Mouse (Mus musculus) neural tube, embryonic 15.5 days (tissue): Measurements from ENCODE around the gene Akap5. TPM values are rescaled to one million over a fixed set of nuclear protein-coding genes. Genes with fewer than 3 reads are reported as not detected.

Experiments used
- ATAC-seq: fragments of 200-750 bp; cut with Nextera tagmentation; 2 replicates; pipeline ENCODE4 v1.8.0; 2017; ENCODE audit warnings: mild to moderate bottlenecking, moderate TSS enrichment, moderate library complexity; ENCODE audit not compliant: low FRiP score
- H3K27ac ChIP-seq: fragments of 300-500 bp; sonication (generic); replicated peaks from 2 replicates; pipeline ENCODE4 v1.5.1; 2015; ENCODE audit warnings: mild to moderate bottlenecking, inconsistent platforms
- H3K27me3 ChIP-seq: fragments of 300-500 bp; sonication (generic); replicated peaks from 2 replicates; pipeline ENCODE4 v1.6.1; 2015; ENCODE audit warnings: inconsistent platforms
- H3K36me3 ChIP-seq: fragments of 300-500 bp; sonication (generic); 2 replicates; pipeline ENCODE4 v1.6.1; 2015; ENCODE audit warnings: inconsistent platforms
- H3K4me1 ChIP-seq: fragments of 300-500 bp; sonication (generic); 2 replicates; pipeline ENCODE4 v1.6.1; 2015; ENCODE audit warnings: inconsistent platforms
- H3K4me2 ChIP-seq: fragments of 300-500 bp; sonication (generic); 2 replicates; pipeline ENCODE4 v1.6.1; 2015; ENCODE audit warnings: inconsistent platforms, mild to moderate bottlenecking, moderate library complexity
- H3K4me3 ChIP-seq: fragments of 300-500 bp; sonication (generic); replicated peaks from 2 replicates; pipeline ENCODE4 v1.5.1; 2015; ENCODE audit warnings: mild to moderate bottlenecking, inconsistent platforms
- H3K9ac ChIP-seq: fragments of 300-500 bp; sonication (generic); replicated peaks from 2 replicates; pipeline ENCODE4 v1.6.1; 2015; ENCODE audit warnings: mild to moderate bottlenecking, inconsistent platforms
- H3K9me3 ChIP-seq: fragments of 300-500 bp; sonication (generic); replicated peaks from 2 replicates; pipeline ENCODE4 v1.6.1; 2016; ENCODE audit warnings: inconsistent platforms
- whole genome bisulfite sequencing: fragments of 180-500 bp; shearing (Covaris S2); methylation state at CpG from one replicate; pipeline ENCODE4 v1.1.7; 2015; ENCODE audit warnings: mixed read lengths; 5-methylcytosine and 5-hydroxymethylcytosine counted together
- polyA plus RNA-seq: library from polyadenylated mRNA; unstranded; fragments of >200 nt; fragmentation: Nextera tagmentation; extraction: Ambion mirVana; gene quantifications from 2 replicates; pipeline ENCODE4 v1.2.1, GENCODE M21; 2015

Akap5 gene
- polyA plus RNA-seq, 1 experiment from 2014 or later, result 12.6 TPM

GRCm38 (mm10) chr12:76349680-76350220, 25.1 kb downstream of the Akap5 start:
- no peak overlapping the region for H3K4me2 ChIP-seq
- H3K4me1 ChIP-seq, result no peaks in the 10 kb centered on the region
- H3K9ac ChIP-seq, result no peak overlapping the region
- H3K36me3 ChIP-seq, result peaks cover 39% of the 10 kb centered on the region
- no peak overlapping the region for H3K27ac ChIP-seq
- H3K4me3 ChIP-seq, result no peak overlapping the region
- 87% methylated on average over 8 of the region's 8 CpGs for whole genome bisulfite sequencing
- ATAC-seq, result no peak
- no peaks in the 10 kb centered on the region for H3K27me3 ChIP-seq
- no peaks in the 10 kb centered on the region for H3K9me3 ChIP-seq

- H3K27me3 ChIP-seq, result no peaks in the 10 kb centered on the region
- H3K36me3 ChIP-seq, result no peaks in the 10 kb centered on the region
- no peaks in the 10 kb centered on the region for H3K9me3 ChIP-seq
- no peak overlapping the region for H3K27ac ChIP-seq
- ATAC-seq, result no peak
- no peak overlapping the region for H3K4me3 ChIP-seq
- WGBS, result 50% methylated on average over 1 of the region's 1 CpGs
- H3K4me1 ChIP-seq, result 0 out of 2 replicates have a peak, but pooled peaks cover 2% of the 10 kb centered on the region
- no peak overlapping the region for H3K4me2 ChIP-seq
- no peak overlapping the region for H3K9ac ChIP-seq
Observed at GRCm38 (mm10) chr12:76360868-76361267, 36.2 kb downstream of the Akap5 start.

GRCm38 (mm10) chr12:76361405-76362302, 37.0 kb downstream of the Akap5 start:
- Histone ChIP-seq H3K4me2 (no peak overlapping the region), H3K4me1 (0 out of 2 replicates have a peak, but pooled peaks cover 3% of the 10 kb centered on the region), H3K9me3 (no peaks in the 10 kb centered on the region), H3K27ac (no peak overlapping the region), H3K4me3 (no peak overlapping the region), H3K36me3 (no peaks in the 10 kb centered on the region), H3K27me3 (no peaks in the 10 kb centered on the region), H3K9ac (no peak overlapping the region)
- WGBS, result 64% methylated on average over 9 of the region's 9 CpGs
- ATAC-seq, result no peak

- no peaks in the 10 kb centered on the region for H3K36me3 ChIP-seq
- 90% methylated on average over 9 of the region's 9 CpGs for WGBS
- ATAC-seq, result no peak
Observed at GRCm38 (mm10) chr12:76362303-76362676, 37.6 kb downstream of the Akap5 start.

DNA sequence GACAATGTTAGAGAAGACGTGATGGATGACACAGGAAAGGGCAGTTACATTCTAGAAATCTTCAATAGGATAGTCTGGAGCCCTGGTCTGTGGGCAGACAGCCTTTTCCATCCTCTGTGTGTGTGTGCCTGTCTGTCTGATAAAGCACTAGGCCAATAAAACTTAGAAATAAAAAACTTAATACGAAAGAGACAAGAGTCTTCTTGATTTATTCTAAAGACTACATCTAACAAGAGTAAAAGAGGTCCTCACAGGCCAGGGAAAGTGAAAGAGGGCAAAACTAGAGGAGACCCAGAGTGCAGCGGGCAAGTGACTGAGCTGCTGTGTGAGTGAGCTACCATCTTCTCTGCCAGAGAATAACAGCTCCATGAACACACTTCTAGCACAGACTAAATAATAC, 41.6 kb downstream of the Akap5 start:
- H3K4me2 ChIP-seq, result no peak overlapping the region
- no peak for ATAC-seq
- no peak overlapping the region for H3K9ac ChIP-seq
- peaks cover 23% of the 10 kb centered on the region for H3K4me1 ChIP-seq
- H3K9me3 ChIP-seq, result no peaks in the 10 kb centered on the region
- no peaks in the 10 kb centered on the region for H3K27me3 ChIP-seq
- WGBS, result 85% methylated on average over 3 of the region's 3 CpGs
- H3K4me3 ChIP-seq, result no peak overlapping the region
- H3K27ac ChIP-seq, result no peak overlapping the region
- H3K36me3 ChIP-seq, result no peaks in the 10 kb centered on the region

More at GRCm38 (mm10) chr12:76362303-76362676, 37.6 kb downstream of the Akap5 start:
- Histone ChIP-seq H3K9me3 (no peaks in the 10 kb centered on the region), H3K4me2 (no peak overlapping the region), H3K27ac (no peak overlapping the region), H3K27me3 (no peaks in the 10 kb centered on the region), H3K9ac (no peak overlapping the region), H3K4me1 (peaks cover 8% of the 10 kb centered on the region), H3K4me3 (no peak overlapping the region)

DNA sequence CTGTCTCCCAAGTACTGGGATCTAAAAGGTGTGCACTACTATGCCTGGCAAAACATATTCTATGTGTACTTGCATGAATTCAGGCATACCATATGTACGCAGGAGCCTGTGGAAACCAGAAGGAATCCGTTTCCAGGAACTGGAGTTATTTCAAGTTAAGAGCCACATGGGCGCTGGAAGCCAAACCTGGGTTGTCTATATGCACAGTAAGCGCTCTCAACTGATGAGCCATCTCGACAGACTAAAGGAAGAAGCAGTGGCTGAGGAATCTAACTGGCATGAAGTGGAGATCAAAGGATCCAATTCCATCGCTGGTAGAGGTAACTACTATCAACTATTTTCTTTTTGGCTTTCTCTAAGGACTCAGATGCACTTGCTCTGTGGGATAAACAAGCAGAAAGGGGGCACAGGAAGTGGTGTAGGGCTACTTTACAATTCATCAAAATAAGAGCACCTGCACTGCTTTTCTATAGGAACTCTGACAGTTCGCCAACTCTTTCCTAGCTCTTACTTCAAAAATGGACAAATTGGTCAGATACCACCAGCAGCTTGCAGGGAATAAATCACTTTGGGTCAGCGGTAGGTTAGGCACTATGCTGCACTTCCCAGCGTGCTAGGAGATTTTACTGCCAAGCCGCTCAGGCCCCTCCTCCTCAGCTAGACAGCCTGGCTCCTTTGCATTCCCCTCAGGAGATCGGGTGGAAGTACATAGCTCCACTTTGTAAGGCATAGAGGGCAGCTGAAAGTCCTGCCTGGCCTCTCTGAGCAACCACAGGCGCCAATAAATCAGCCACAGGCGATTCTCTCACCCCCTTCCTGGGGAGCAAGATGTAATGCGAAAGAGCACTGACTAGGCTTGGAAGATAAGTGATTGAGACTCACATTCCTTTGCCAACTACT, 42.7 kb downstream of the Akap5 start:
- H3K4me2 ChIP-seq, result peak overlapping the region; percentile 90
- H3K9ac ChIP-seq, result peak overlapping the region; percentile 31
- 15% methylated on average over 14 of the region's 14 CpGs for WGBS
- H3K4me3 ChIP-seq, result peak overlapping the region; percentile 13
- peaks cover 34% of the 10 kb centered on the region for H3K4me1 ChIP-seq
- no peaks in the 10 kb centered on the region for H3K36me3 ChIP-seq
- no peak for ATAC-seq
- H3K27ac ChIP-seq, result peak overlapping the region; percentile 98
- H3K9me3 ChIP-seq, result no peaks in the 10 kb centered on the region
- H3K27me3 ChIP-seq, result no peaks in the 10 kb centered on the region

DNA sequence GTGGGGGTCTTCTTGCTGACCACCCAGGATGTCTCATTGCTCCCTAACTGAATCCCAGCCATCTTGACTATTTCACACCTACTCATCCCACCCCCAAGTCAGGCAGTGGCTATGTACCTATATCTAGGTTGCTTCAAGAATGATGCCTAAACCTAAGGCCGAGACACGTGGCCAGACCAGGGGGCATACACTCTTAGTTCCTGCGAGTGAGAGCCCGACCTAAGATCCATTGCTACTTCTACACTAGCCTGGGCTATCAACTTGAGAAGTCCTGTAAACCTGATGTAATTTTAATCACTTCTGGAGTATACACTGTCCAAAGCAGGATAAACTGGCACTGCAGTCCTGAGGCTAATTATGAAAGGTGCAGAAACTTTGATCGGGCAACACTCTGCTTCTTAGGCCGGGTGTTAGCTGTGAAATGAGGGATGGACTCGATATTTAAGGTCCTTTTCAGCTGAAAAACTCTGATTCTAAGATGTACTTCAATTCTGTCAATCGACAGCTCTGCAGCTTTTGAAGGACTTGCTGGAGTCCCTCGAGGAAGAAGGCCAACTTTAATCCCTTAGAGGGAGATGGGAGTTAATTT, 43.6 kb downstream of the Akap5 start:
- no peaks in the 10 kb centered on the region for H3K36me3 ChIP-seq
- peak overlapping the region; percentile 97 for H3K4me3 ChIP-seq
- H3K27ac ChIP-seq, result peak overlapping the region; percentile 98
- peaks cover 39% of the 10 kb centered on the region for H3K4me1 ChIP-seq
- no peak for ATAC-seq
- H3K9ac ChIP-seq, result peak overlapping the region; percentile 99
- no peaks in the 10 kb centered on the region for H3K27me3 ChIP-seq
- H3K9me3 ChIP-seq, result no peaks in the 10 kb centered on the region
- peak overlapping the region; percentile 90 for H3K4me2 ChIP-seq
- 8% methylated on average over 9 of the region's 9 CpGs for WGBS

- peak overlapping the region; percentile 99 for H3K9ac ChIP-seq
- under 1% methylated on average over 26 of the region's 26 CpGs for WGBS
- H3K4me3 ChIP-seq, result peak overlapping the region; percentile 97
- peak overlapping the region; percentile 90 for H3K4me2 ChIP-seq
- H3K27ac ChIP-seq, result peak overlapping the region; percentile 98
- no peaks in the 10 kb centered on the region for H3K36me3 ChIP-seq
- H3K9me3 ChIP-seq, result no peaks in the 10 kb centered on the region
- H3K27me3 ChIP-seq, result no peaks in the 10 kb centered on the region
- H3K4me1 ChIP-seq, result peaks cover 39% of the 10 kb centered on the region
- ATAC-seq, result peak; percentile 59; the same call in 1 of the 2 replicates
Observed at GRCm38 (mm10) chr12:76368790-76369205, 44.1 kb downstream of the Akap5 start.

DNA sequence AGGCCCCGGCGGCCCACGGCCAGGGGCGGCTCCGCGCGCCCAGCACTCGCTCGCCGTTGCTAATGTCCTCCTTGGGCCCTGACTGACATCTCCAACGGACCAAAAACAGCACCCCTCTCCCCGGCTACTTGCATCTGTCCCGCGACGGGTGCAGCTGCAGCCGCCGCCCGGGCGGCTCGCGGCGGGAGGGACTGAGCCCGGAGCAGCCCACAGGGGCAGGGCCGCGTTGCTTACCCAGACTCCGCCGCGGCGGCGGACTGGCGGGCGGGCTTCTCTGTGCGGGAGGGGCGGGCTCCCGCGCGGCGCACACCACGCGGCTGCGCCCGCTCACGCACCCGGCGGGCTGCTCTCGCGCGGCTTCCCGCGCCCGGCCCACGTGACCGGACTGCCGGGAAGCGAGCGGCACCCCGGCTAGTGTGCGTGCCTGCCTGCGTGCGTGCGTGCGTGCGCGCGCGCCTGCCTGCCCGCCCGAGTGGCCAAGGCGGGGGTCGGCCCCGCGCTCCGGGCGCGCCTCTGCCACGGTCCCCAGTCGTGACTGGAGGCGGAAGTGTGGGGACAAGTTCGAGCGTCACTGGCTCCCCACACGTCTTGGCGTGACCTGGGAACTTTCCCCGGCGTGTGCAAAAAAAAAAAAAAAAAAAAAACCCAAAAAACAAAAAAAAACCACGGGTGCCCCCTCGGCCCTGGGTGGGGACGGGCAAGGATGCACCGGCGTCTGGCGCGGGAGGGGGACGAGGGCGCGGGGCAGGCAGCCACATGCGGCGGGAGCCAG, 44.7 kb downstream of the Akap5 start, which contains the start of gene Zbtb25:
TSS of gene Zbtb25 (minus strand) at position 397 of the 772 bp plus-strand sequence.
- Histone ChIP-seq H3K4me2 (peak within 1 kb of the TSS; percentile 90), H3K4me1 (peaks cover 39% of the 10 kb centered on the region)
- WGBS, result under 1% methylated on average over 93 of the region's 96 CpGs

GRCm38 (mm10) chr12:76369978-76370830, 45.5 kb downstream of the Akap5 start, which contains the start of gene Zbtb1:
Gene Zbtb1, plus strand, starts transcription at chr12:76370266.
- WGBS, result under 1% methylated on average over 85 of the region's 99 CpGs
- Histone ChIP-seq H3K27me3 (no peaks in the 10 kb centered on the region), H3K27ac (peak within 1 kb of the TSS; percentile 98), H3K9ac (peak within 1 kb of the TSS; percentile 99), H3K9me3 (no peaks in the 10 kb centered on the region), H3K4me1 (peaks cover 39% of the 10 kb centered on the region), H3K36me3 (no peaks in the 10 kb centered on the region), H3K4me3 (peak within 1 kb of the TSS; percentile 97), H3K4me2 (peak within 1 kb of the TSS; percentile 90)
- ATAC-seq, result peak; percentile 42

More for the DNA sequence above, 44.7 kb downstream of the Akap5 start, which contains the start of gene Zbtb25:
- Histone ChIP-seq H3K9me3 (no peaks in the 10 kb centered on the region), H3K36me3 (no peaks in the 10 kb centered on the region), H3K9ac (peak within 1 kb of the TSS; percentile 99), H3K27ac (peak within 1 kb of the TSS; percentile 98), H3K4me3 (peak within 1 kb of the TSS; percentile 97), H3K27me3 (no peaks in the 10 kb centered on the region)
- ATAC-seq, result peak; percentile 90
